Mouse (Mus musculus): ENCODE results near the gene Zfp90. TPM values are rescaled to one million over a fixed set of nuclear protein-coding genes. Genes with fewer than 3 reads are reported as not detected.

Zfp90 gene
- polyA plus RNA-seq (2012; rRNA removed): 1.5 and 1.6 TPM in 2 replicates

GRCm38 (mm10) chr8:106415182-106415971, at the start of gene Zfp90:
TSS of gene Zfp90 (plus strand) at chr8:106415327.

Other genes starting within 250 kb of the Zfp90 start
- gene Slc7a6, start 246.5 kb upstream of the Zfp90 start, polyA plus RNA-seq (2012; rRNA removed): 11.6 and 11.8 TPM in 2 replicates
- 17.6 and 19.1 TPM in 2 replicates for gene Slc7a6os, start 204.4 kb upstream of the Zfp90 start, polyA plus RNA-seq (2012; rRNA removed)
- 15.8 and 16.5 TPM in 2 replicates for gene Prmt7, start 204.4 kb upstream of the Zfp90 start, polyA plus RNA-seq (2012; rRNA removed)
- 88.1 and 97.5 TPM in 2 replicates for gene Smpd3, start 77.3 kb upstream of the Zfp90 start, polyA plus RNA-seq (2012; rRNA removed)
- gene 6030452D12Rik, start 85.2 kb downstream of the Zfp90 start, polyA plus RNA-seq (2012; rRNA removed): 0.39 TPM in 1 of 2 replicates, not detected in the other
- 1.6 and 1.8 TPM in 2 replicates for gene Cdh3, start 95.6 kb downstream of the Zfp90 start, polyA plus RNA-seq (2012; rRNA removed)
- gene Gm10073, start 158.1 kb downstream of the Zfp90 start, polyA plus RNA-seq (2012; rRNA removed): 122 and 148 TPM in 2 replicates
- gene Cdh1, start 188.0 kb downstream of the Zfp90 start, polyA plus RNA-seq (2012; rRNA removed): 359 and 382 TPM in 2 replicates